Mouse (Mus musculus): ENCODE measurements around the gene Rbms3.

DNA sequence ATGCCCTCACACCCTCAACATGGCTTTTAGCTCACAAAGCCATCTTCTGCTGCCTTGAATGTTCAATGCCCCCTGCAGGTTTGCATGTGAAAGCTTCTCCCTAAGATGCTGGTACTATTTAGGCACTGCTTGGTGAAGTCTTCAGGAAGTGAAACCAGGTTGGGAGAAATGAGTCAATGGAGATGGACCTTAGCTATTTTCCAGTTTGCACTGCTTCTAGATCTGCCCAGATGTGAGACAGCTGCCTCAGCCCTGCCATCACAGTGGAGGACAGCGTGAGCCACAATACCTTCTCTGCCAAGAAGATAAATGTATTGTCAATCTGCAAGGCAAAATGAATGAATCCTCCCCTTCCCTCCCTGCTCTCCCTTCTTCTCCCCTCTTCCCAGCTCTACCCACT is 599.8 kb downstream of the Rbms3 start:
- TF ChIP-seq POLR2A (IDR thresholded peaks at IDR 0.05; ENCODE audit: extremely low read depth, insufficient read depth, low read length) (no peak), CTCF (IDR thresholded peaks at IDR 0.05; ENCODE audit: low read depth, low read length) (no peak)

Data from liver, adult 2 months (tissue).